Mouse (Mus musculus) ES-E14 (cell line): ENCODE data around the gene Zfp46. TPM values are rescaled to one million over a fixed set of nuclear protein-coding genes. Genes with fewer than 3 reads are reported as not detected.

ENCODE experiments used
- DNase-seq: peaks from one replicate; pipeline ENCODE4 v3.0.0-alpha.2; 2013; ENCODE audit warnings: low read depth, low spot score
- H3K27ac ChIP-seq: 2 replicates; pipeline ENCODE4 v1.5.1; 2012; ENCODE audit warnings: low read depth, mild to moderate bottlenecking, low read length, moderate library complexity, mixed read lengths; ENCODE audit not compliant: poor library complexity, insufficient read depth, severe bottlenecking
- H3K36me3 ChIP-seq: 2 replicates; pipeline ENCODE4 v1.6.1; 2012; ENCODE audit warnings: mild to moderate bottlenecking, low read length, moderate library complexity, mixed read lengths; ENCODE audit not compliant: control insufficient read depth, poor library complexity, insufficient read depth, severe bottlenecking
- H3K4me1 ChIP-seq, 2 experiments: fragments of 150-350 bp in 1 of 2; sonication (generic) in 1 of 2; 2 replicates each; pipeline ENCODE4 v1.6.1; 2012; ENCODE audit warnings: low read length in 2 of 2, mild to moderate bottlenecking in 1 of 2, mixed read lengths in 1 of 2; ENCODE audit not compliant: control insufficient read depth in 2 of 2, insufficient read depth in 2 of 2, poor library complexity in 1 of 2
- H3K4me3 ChIP-seq, 2 experiments: fragments of 150-350 bp in 1 of 2; sonication (generic) in 1 of 2; 2 replicates each; pipeline ENCODE4 v1.5.1; 2012; ENCODE audit warnings: low read length in 2 of 2, low read depth in 1 of 2, mild to moderate bottlenecking in 1 of 2, mixed read lengths in 1 of 2; ENCODE audit not compliant: insufficient read depth in 1 of 2, poor library complexity in 1 of 2, severe bottlenecking in 1 of 2
- H3K9ac ChIP-seq: 2 replicates; pipeline ENCODE4 v1.6.1; 2012; ENCODE audit warnings: low read depth, mild to moderate bottlenecking, low read length, mixed read lengths; ENCODE audit not compliant: poor library complexity, insufficient read depth, severe bottlenecking
- H3K9me3 ChIP-seq: fragments of 150-350 bp; sonication (generic); 2 replicates; pipeline ENCODE4 v1.6.1; 2012; ENCODE audit warnings: low read depth, mild to moderate bottlenecking, low read length; ENCODE audit not compliant: control insufficient read depth, insufficient read depth
- CHD2 ChIP-seq: IDR thresholded peaks from 2 replicates; pipeline ENCODE4 v1.6.1; 2014; ENCODE audit warnings: mild to moderate bottlenecking, low read depth, low read length, inconsistent platforms
- HCFC1 ChIP-seq: IDR thresholded peaks from 2 replicates; pipeline ENCODE4 v1.6.1; 2012; ENCODE audit warnings: low read length, inconsistent platforms, borderline replicate concordance; ENCODE audit not compliant: insufficient read depth
- MAFK ChIP-seq: IDR thresholded peaks from 2 replicates; pipeline ENCODE4 v1.6.1; 2014; ENCODE audit warnings: mild to moderate bottlenecking, low read depth, low read length, inconsistent platforms; ENCODE audit not compliant: insufficient read depth
- ZC3H11A ChIP-seq: IDR thresholded peaks from 2 replicates; pipeline ENCODE4 v1.6.1; 2012; ENCODE audit warnings: low read depth, mild to moderate bottlenecking, inconsistent platforms, low read length, borderline replicate concordance
- ZNF384 ChIP-seq: IDR thresholded peaks from 2 replicates; pipeline ENCODE4 v1.6.1; 2012; ENCODE audit warnings: low read depth, low read length, inconsistent platforms
- in situ Hi-C, 2 experiments: fragments of 600-800 bp; cut with MboI; formaldehyde crosslinking; loops; one replicate each; pipeline ENCODE4 v1.15.1; 2025; ENCODE audit warnings: low sequenced_read_pairs in 2 of 2, inconsistent platforms in 1 of 2; ENCODE audit not compliant: unreplicated experiment in 2 of 2
- total RNA-seq: library from RNA; depleted of rRNA; stranded (reverse); fragments of 300-350 nt; gene quantifications from 2 replicates; pipeline ENCODE4 v1.2.3, GENCODE M21; 2012

The Zfp46 gene
- total RNA-seq, 1 experiment: 5.8 TPM

- no peak for DNase-seq
These were observed 17.7 kb upstream of the Zfp46 start for GRCm38 (mm10) chr4:136266716-136267343.

GRCm38 (mm10) chr4:136268912-136269311 is 15.6 kb upstream of the Zfp46 start:
- in situ Hi-C loops: no loop called here
- Histone ChIP-seq H3K9me3 (no peaks in the 10 kb centered on the region), H3K4me1 (no peaks in the 10 kb centered on the region), H3K27ac (no peak overlapping the region), H3K9ac (no peak overlapping the region), H3K36me3 (peaks cover 49% of the 10 kb centered on the region), H3K4me3 (no peak overlapping the region)
- DNase-seq: no peak
- TF ChIP-seq HCFC1 (no peak), CHD2 (no peak), ZC3H11A (no peak), ZNF384 (no peak), MAFK (no peak)

More at GRCm38 (mm10) chr4:136266716-136267343, 17.7 kb upstream of the Zfp46 start:
- TF ChIP-seq CHD2 (no peak), HCFC1 (no peak), ZNF384 (no peak)
- Histone ChIP-seq H3K4me3 (no peak overlapping the region), H3K36me3 (peaks cover 38% of the 10 kb centered on the region), H3K9ac (no peak overlapping the region), H3K9me3 (no peaks in the 10 kb centered on the region), H3K4me1 (no peaks in the 10 kb centered on the region), H3K27ac (no peak overlapping the region)
- in situ Hi-C loops: no loop called here

GRCm38 (mm10) chr4:136270648-136271047 is 13.8 kb upstream of the Zfp46 start:
- TF ChIP-seq ZNF384 (no peak), CHD2 (no peak), HCFC1 (no peak), ZC3H11A (no peak), MAFK (no peak)
- DNase-seq: no peak
- H3K9me3 ChIP-seq: no peaks in the 10 kb centered on the region
- no peak overlapping the region for H3K27ac ChIP-seq
- peaks cover 57% of the 10 kb centered on the region for H3K36me3 ChIP-seq
- H3K9ac ChIP-seq: no peak overlapping the region
- in situ Hi-C loops: no loop called here
- H3K4me3 ChIP-seq: no peak overlapping the region
- H3K4me1 ChIP-seq: no peaks in the 10 kb centered on the region

GRCm38 (mm10) chr4:136281097-136281496 is 3.4 kb upstream of the Zfp46 start:
- Histone ChIP-seq H3K4me1 (peaks cover 0 to 9% of the 10 kb centered on the region in 2 experiments; a peak in 2 of 4 replicates), H3K27ac (no peak overlapping the region)
- in situ Hi-C loops: no loop called here

GRCm38 (mm10) chr4:136281611-136282010 is 2.9 kb upstream of the Zfp46 start:
- TF ChIP-seq ZNF384 (no peak), ZC3H11A (no peak), CHD2 (no peak), MAFK (no peak), HCFC1 (no peak)
- H3K27ac ChIP-seq: no peak overlapping the region

More at GRCm38 (mm10) chr4:136281097-136281496, 3.4 kb upstream of the Zfp46 start:
- Histone ChIP-seq H3K4me3 (no peak overlapping the region), H3K36me3 (peaks cover 5% of the 10 kb centered on the region), H3K9me3 (no peaks in the 10 kb centered on the region), H3K9ac (no peak overlapping the region)
- DNase-seq: no peak
- TF ChIP-seq HCFC1: no peak
- no peak for TF ChIP-seq ZC3H11A
- no peak for TF ChIP-seq CHD2
- TF ChIP-seq MAFK: no peak

More at GRCm38 (mm10) chr4:136281611-136282010, 2.9 kb upstream of the Zfp46 start:
- Histone ChIP-seq H3K4me1 (peaks cover 0 to 6% of the 10 kb centered on the region in 2 experiments; a peak in 2 of 4 replicates), H3K9me3 (no peaks in the 10 kb centered on the region), H3K4me3 (no peak overlapping the region), H3K9ac (no peak overlapping the region), H3K36me3 (peaks cover under 1% of the 10 kb centered on the region)
- DNase-seq: no peak
- in situ Hi-C loops: no loop called here
